Mouse (Mus musculus): Measurements from ENCODE around the gene Kbtbd8. TPM values are rescaled to one million over a fixed set of nuclear protein-coding genes. Genes with fewer than 3 reads are reported as not detected.
A peak's percentile ranks its signal among the peaks of the same experiment; 100 is the strongest.

Kbtbd8 gene
- polyA plus RNA-seq (2015; fragmentation: Nextera tagmentation; extraction: Ambion mirVana) = 3.6 and 4.9 TPM in 2 replicates

DNA sequence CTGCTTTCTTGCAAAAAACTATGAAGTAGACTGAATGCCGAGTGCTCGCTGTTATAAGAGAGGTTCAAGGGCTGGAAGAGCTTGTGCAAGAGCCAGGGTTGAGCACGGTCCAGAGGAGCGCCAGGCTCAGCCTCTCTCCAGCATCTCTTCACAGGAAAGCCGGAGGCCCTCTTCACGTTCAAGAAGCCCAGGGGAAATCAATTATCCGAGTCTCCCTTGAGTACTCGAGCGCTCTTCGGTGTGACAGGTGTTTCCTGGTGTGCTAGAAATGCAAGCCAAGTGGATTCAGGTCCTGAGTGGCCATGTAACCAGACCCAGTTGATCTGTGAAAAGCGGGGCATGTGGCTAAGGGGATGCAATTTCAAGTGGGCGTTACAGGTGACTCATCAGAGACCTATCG lies at the start of gene Kbtbd8:
Gene Kbtbd8, plus strand, starts transcription at position 295 of the 400 bp plus-strand sequence.
- Histone ChIP-seq H3K4me1 (peaks cover 16% of the 10 kb centered on the region), H3K9me3 (replicated peaks) (no peaks in the 10 kb centered on the region), H3K27ac (replicated peaks) (peak within 1 kb of the TSS; percentile 92), H3K9ac (replicated peaks) (peak within 1 kb of the TSS; percentile 71), H3K36me3 (peaks cover 4% of the 10 kb centered on the region; the same call in 1 of the 2 replicates), H3K27me3 (replicated peaks) (no peaks in the 10 kb centered on the region), H3K4me3 (replicated peaks) (peak within 1 kb of the TSS; percentile 79), H3K4me2 (peak within 1 kb of the TSS; percentile 67)
- 30% methylated on average over 13 of the region's 13 CpGs for WGBS
- ATAC-seq (ENCODE audit: low FRiP score) = 0 out of 2 replicates have a peak, but pooled peaks have one; percentile 11

GRCm38 (mm10) chr6:95069753-95070152 lies 47.3 kb upstream of the Kbtbd8 start:
- Histone ChIP-seq H3K9ac (replicated peaks) (no peak overlapping the region), H3K4me3 (replicated peaks) (no peak overlapping the region), H3K9me3 (replicated peaks) (no peaks in the 10 kb centered on the region), H3K27ac (replicated peaks) (no peak overlapping the region), H3K4me2 (no peak overlapping the region), H3K4me1 (no peaks in the 10 kb centered on the region), H3K36me3 (no peaks in the 10 kb centered on the region), H3K27me3 (replicated peaks) (no peaks in the 10 kb centered on the region)
- 94% methylated on average over 10 of the region's 10 CpGs for WGBS
- no peak for ATAC-seq (ENCODE audit: low FRiP score)

GRCm38 (mm10) chr6:95085276-95085675 lies 31.8 kb upstream of the Kbtbd8 start:
- Histone ChIP-seq H3K9ac (replicated peaks) (no peak overlapping the region), H3K27me3 (replicated peaks) (no peaks in the 10 kb centered on the region), H3K27ac (replicated peaks) (no peak overlapping the region), H3K4me2 (no peak overlapping the region), H3K4me3 (replicated peaks) (no peak overlapping the region), H3K36me3 (no peaks in the 10 kb centered on the region), H3K4me1 (no peaks in the 10 kb centered on the region), H3K9me3 (replicated peaks) (no peaks in the 10 kb centered on the region)
- ATAC-seq (ENCODE audit: low FRiP score) = no peak
- 68% methylated on average over 1 of the region's 1 CpGs for WGBS

GRCm38 (mm10) chr6:95087154-95087846 lies 29.7 kb upstream of the Kbtbd8 start:
- Histone ChIP-seq H3K9me3 (replicated peaks) (no peaks in the 10 kb centered on the region), H3K4me2 (no peak overlapping the region), H3K4me3 (replicated peaks) (no peak overlapping the region), H3K27me3 (replicated peaks) (no peaks in the 10 kb centered on the region), H3K27ac (replicated peaks) (no peak overlapping the region), H3K4me1 (no peaks in the 10 kb centered on the region), H3K9ac (replicated peaks) (no peak overlapping the region), H3K36me3 (no peaks in the 10 kb centered on the region)
- ATAC-seq (ENCODE audit: low FRiP score) = no peak
- WGBS = 77% methylated on average over 6 of the region's 6 CpGs

DNA sequence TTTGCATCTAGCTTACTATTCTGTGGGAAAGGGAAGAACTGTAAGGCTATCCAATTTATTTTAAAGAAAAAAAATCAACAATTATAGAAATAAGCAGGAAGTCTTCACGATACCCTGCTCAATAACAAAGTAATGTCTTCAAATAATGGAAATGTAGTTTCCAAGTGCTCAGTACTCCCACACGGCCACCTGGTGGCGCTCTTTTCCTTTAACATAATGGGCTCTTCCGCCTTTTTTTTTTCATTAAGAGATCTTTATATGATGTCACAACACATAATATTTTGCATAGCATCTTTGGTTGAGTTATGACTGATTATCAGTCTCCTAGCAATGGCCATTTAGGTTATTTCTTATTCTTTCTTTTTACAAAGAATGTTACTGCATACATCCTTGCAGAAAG lies 29.0 kb upstream of the Kbtbd8 start:
- H3K27me3 ChIP-seq (replicated peaks) = no peaks in the 10 kb centered on the region
- no peaks in the 10 kb centered on the region for H3K36me3 ChIP-seq
- H3K9ac ChIP-seq (replicated peaks) = no peak overlapping the region
- H3K27ac ChIP-seq (replicated peaks) = no peak overlapping the region
- no peaks in the 10 kb centered on the region for H3K9me3 ChIP-seq (replicated peaks)
- no peaks in the 10 kb centered on the region for H3K4me1 ChIP-seq
- 49% methylated on average over 4 of the region's 4 CpGs for WGBS
- no peak for ATAC-seq (ENCODE audit: low FRiP score)
- no peak overlapping the region for H3K4me3 ChIP-seq (replicated peaks)
- no peak overlapping the region for H3K4me2 ChIP-seq

GRCm38 (mm10) chr6:95094695-95095094 lies 22.3 kb upstream of the Kbtbd8 start:
- WGBS = 83% methylated on average over 2 of the region's 2 CpGs
- Histone ChIP-seq H3K4me3 (replicated peaks) (no peak overlapping the region), H3K9ac (replicated peaks) (no peak overlapping the region), H3K27ac (replicated peaks) (no peak overlapping the region), H3K9me3 (replicated peaks) (no peaks in the 10 kb centered on the region), H3K4me2 (no peak overlapping the region), H3K4me1 (peaks cover 3% of the 10 kb centered on the region; the same call in 1 of the 2 replicates), H3K36me3 (no peaks in the 10 kb centered on the region), H3K27me3 (replicated peaks) (no peaks in the 10 kb centered on the region; the same call in 1 of the 2 replicates)
- no peak for ATAC-seq (ENCODE audit: low FRiP score)

DNA sequence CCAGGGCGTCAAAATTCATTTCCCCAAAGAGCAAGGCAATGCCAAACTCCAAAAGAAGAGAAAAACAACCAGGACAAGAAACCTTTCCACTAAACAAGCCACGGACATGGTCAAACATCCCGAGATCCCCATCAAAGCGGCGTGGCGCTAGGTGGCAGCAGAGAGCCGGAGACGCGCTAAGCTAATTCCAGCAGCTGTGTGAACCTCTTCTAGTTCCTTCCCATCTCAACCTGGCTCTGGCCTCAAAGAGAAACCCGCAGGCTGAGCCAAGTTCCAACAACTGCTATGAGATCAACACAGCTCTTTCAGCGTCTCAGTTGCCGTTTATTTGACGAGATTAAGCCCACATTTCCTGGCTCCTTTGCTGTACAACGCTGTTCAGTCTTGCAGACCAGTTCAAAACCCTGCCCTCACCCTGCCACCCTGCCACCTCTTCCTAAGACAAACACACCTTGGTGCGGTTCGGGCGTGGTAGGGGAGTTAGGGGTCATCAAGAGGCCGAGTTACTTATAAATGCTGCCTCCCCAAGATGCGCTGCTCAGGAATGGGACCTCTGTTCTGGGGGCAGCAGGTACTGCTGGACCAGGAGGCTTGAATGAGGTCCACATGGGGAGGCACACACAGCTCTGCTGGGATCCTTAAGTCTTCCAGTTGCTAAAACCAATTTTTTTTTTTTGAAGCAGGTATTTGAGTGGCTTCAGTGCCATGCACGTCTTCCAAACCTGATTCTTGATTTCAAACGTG lies 18.5 kb upstream of the Kbtbd8 start:
- Histone ChIP-seq H3K36me3 (no peaks in the 10 kb centered on the region), H3K4me1 (peaks cover 3% of the 10 kb centered on the region; the same call in 1 of the 2 replicates), H3K4me2 (no peak overlapping the region), H3K4me3 (replicated peaks) (no peak overlapping the region), H3K9ac (replicated peaks) (no peak overlapping the region), H3K27ac (replicated peaks) (0 out of 2 replicates have a peak overlapping the region, but pooled peaks have one; percentile 9), H3K9me3 (replicated peaks) (no peaks in the 10 kb centered on the region), H3K27me3 (replicated peaks) (no peaks in the 10 kb centered on the region; the same call in 1 of the 2 replicates)
- 24% methylated on average over 21 of the region's 21 CpGs for WGBS
- ATAC-seq (ENCODE audit: low FRiP score) = no peak

GRCm38 (mm10) chr6:95103706-95104105 lies 13.3 kb upstream of the Kbtbd8 start:
- Histone ChIP-seq H3K9me3 (replicated peaks) (no peaks in the 10 kb centered on the region), H3K27me3 (replicated peaks) (no peaks in the 10 kb centered on the region; the same call in 1 of the 2 replicates), H3K4me3 (replicated peaks) (no peak overlapping the region), H3K4me2 (no peak overlapping the region), H3K9ac (replicated peaks) (no peak overlapping the region), H3K36me3 (no peaks in the 10 kb centered on the region), H3K4me1 (peaks cover under 1% of the 10 kb centered on the region; the same call in 1 of the 2 replicates), H3K27ac (replicated peaks) (no peak overlapping the region)
- ATAC-seq (ENCODE audit: low FRiP score) = no peak
- 36% methylated on average over 3 of the region's 3 CpGs for WGBS

GRCm38 (mm10) chr6:95108437-95108836 lies 8.6 kb upstream of the Kbtbd8 start:
- no peaks in the 10 kb centered on the region for H3K9me3 ChIP-seq (replicated peaks)
- no peak for ATAC-seq (ENCODE audit: low FRiP score)
- no peaks in the 10 kb centered on the region for H3K4me1 ChIP-seq
- no peak overlapping the region for H3K4me2 ChIP-seq
- no peaks in the 10 kb centered on the region for H3K36me3 ChIP-seq
- no peak overlapping the region for H3K4me3 ChIP-seq (replicated peaks)
- no peak overlapping the region for H3K27ac ChIP-seq (replicated peaks)
- H3K27me3 ChIP-seq (replicated peaks) = no peaks in the 10 kb centered on the region
- H3K9ac ChIP-seq (replicated peaks) = no peak overlapping the region

- Histone ChIP-seq H3K27ac (replicated peaks) (no peak overlapping the region), H3K9ac (replicated peaks) (no peak overlapping the region), H3K4me1 (no peaks in the 10 kb centered on the region), H3K4me2 (no peak overlapping the region), H3K27me3 (replicated peaks) (no peaks in the 10 kb centered on the region), H3K36me3 (no peaks in the 10 kb centered on the region), H3K4me3 (replicated peaks) (no peak overlapping the region), H3K9me3 (replicated peaks) (no peaks in the 10 kb centered on the region)
- ATAC-seq (ENCODE audit: low FRiP score) = no peak
- 84% methylated on average over 6 of the region's 6 CpGs for WGBS
Observed at GRCm38 (mm10) chr6:95109691-95110450, 7.2 kb upstream of the Kbtbd8 start.

DNA sequence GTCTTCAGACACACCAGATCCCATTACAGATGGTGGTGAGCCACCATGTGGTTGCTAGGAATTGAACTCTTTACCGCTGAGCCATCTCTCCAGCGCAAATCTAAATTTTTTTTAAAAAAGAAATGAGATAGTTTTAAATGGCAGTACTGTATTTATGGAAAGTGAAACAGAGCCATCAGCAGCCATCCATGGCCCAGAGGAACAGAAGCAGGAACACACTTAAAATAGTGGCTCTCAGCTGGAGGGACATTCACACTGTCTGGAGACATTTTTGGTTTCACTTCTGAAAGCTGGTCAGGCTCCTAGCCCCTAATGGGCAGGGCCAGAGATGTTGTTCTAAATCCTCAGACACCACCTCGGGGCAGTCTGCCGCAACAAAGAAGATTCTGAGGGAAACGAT lies 5.0 kb upstream of the Kbtbd8 start:
- WGBS = 77% methylated on average over 5 of the region's 5 CpGs
- peaks cover 2% of the 10 kb centered on the region; the same call in 1 of the 2 replicates for H3K4me1 ChIP-seq
- no peak for ATAC-seq (ENCODE audit: low FRiP score)
- H3K9ac ChIP-seq (replicated peaks) = no peak overlapping the region
- H3K9me3 ChIP-seq (replicated peaks) = no peaks in the 10 kb centered on the region
- H3K36me3 ChIP-seq = no peaks in the 10 kb centered on the region
- H3K4me3 ChIP-seq (replicated peaks) = no peak overlapping the region
- H3K27me3 ChIP-seq (replicated peaks) = no peaks in the 10 kb centered on the region
- H3K27ac ChIP-seq (replicated peaks) = no peak overlapping the region
- H3K4me2 ChIP-seq = no peak overlapping the region
